Mouse (Mus musculus) cortical plate, adult 2 months (tissue): ENCODE results near the gene Rps3. TPM values are rescaled to one million over a fixed set of nuclear protein-coding genes. Genes with fewer than 3 reads are reported as not detected.

ENCODE experiments used
- H3K27ac ChIP-seq: fragments of 200-500 bp; 2 replicates; pipeline ENCODE4 v1.5.1; 2012; ENCODE audit warnings: low read length, control low read depth, inconsistent platforms; ENCODE audit not compliant: insufficient read depth
- H3K4me1 ChIP-seq: fragments of 200-500 bp; 2 replicates; pipeline ENCODE4 v1.6.1; 2011; ENCODE audit warnings: low read length; ENCODE audit not compliant: control insufficient read depth, insufficient read depth
- H3K4me3 ChIP-seq: fragments of 200-500 bp; 2 replicates; pipeline ENCODE4 v1.5.1; 2011; ENCODE audit warnings: mild to moderate bottlenecking, low read length, control low read depth; ENCODE audit not compliant: insufficient read depth
- CTCF ChIP-seq: fragments of 200-500 bp; IDR thresholded peaks from 2 replicates; pipeline ENCODE4 v1.5.1; 2011; ENCODE audit warnings: mild to moderate bottlenecking, control low read depth, low read length; ENCODE audit not compliant: insufficient read depth; ENCODE audit errors: extremely low read depth
- POLR2A ChIP-seq: fragments of 200-500 bp; IDR thresholded peaks from 2 replicates; pipeline ENCODE4 v1.6.1; 2011; ENCODE audit warnings: mild to moderate bottlenecking, low read length, control low read depth; ENCODE audit not compliant: insufficient read depth; ENCODE audit errors: extremely low read depth
- polyA plus RNA-seq: library from polyadenylated mRNA; depleted of rRNA; stranded (reverse); fragments of >200 nt; gene quantifications from 2 replicates; pipeline ENCODE4 v1.2.3, GENCODE M21; 2012; rRNA removed

The Rps3 gene
- 530 and 542 TPM in 2 replicates for polyA plus RNA-seq

GRCm38 (mm10) chr7:99483271-99483923, at the start of gene Rps3:
Gene Rps3 (minus strand): TSS chr7:99483738.
- Histone ChIP-seq H3K27ac (0 out of 2 replicates have a peak within 1 kb of the TSS, but pooled peaks have one; percentile 15), H3K4me1 (peaks cover 4% of the 10 kb centered on the region), H3K4me3 (peak within 1 kb of the TSS; percentile 81)
- TF ChIP-seq CTCF (no peak), POLR2A (peak; percentile 90)

GRCm38 (mm10) chr7:99532526-99532925, 49.0 kb upstream of the Rps3 start:
- no peak for TF ChIP-seq POLR2A
- TF ChIP-seq CTCF, result no peak
- Histone ChIP-seq H3K27ac (no peak overlapping the region), H3K4me3 (no peak overlapping the region), H3K4me1 (peaks cover 6% of the 10 kb centered on the region; the same call in 1 of the 2 replicates)

- Histone ChIP-seq H3K27ac (no peak overlapping the region), H3K4me1 (peaks cover 3% of the 10 kb centered on the region; the same call in 1 of the 2 replicates), H3K4me3 (no peak overlapping the region)
- no peak for TF ChIP-seq CTCF
- TF ChIP-seq POLR2A, result no peak
Measured at GRCm38 (mm10) chr7:99531408-99531970, 48.0 kb upstream of the Rps3 start.

GRCm38 (mm10) chr7:99529410-99529809, 45.9 kb upstream of the Rps3 start:
- TF ChIP-seq POLR2A (no peak), CTCF (no peak)

GRCm38 (mm10) chr7:99528547-99528946, 45.0 kb upstream of the Rps3 start:
- Histone ChIP-seq H3K4me3 (no peak overlapping the region), H3K4me1 (peaks cover 2% of the 10 kb centered on the region; the same call in 1 of the 2 replicates), H3K27ac (no peak overlapping the region)
- TF ChIP-seq CTCF (no peak), POLR2A (no peak)

More at GRCm38 (mm10) chr7:99529410-99529809, 45.9 kb upstream of the Rps3 start:
- H3K27ac ChIP-seq, result no peak overlapping the region
- H3K4me3 ChIP-seq, result no peak overlapping the region
- H3K4me1 ChIP-seq, result peaks cover 2% of the 10 kb centered on the region; the same call in 1 of the 2 replicates

- TF ChIP-seq POLR2A (no peak), CTCF (no peak)
- H3K27ac ChIP-seq, result no peak overlapping the region
Measured at GRCm38 (mm10) chr7:99523837-99524236, 40.3 kb upstream of the Rps3 start.

GRCm38 (mm10) chr7:99523121-99523520, 39.6 kb upstream of the Rps3 start:
- no peak overlapping the region for H3K27ac ChIP-seq
- H3K4me1 ChIP-seq, result 0 out of 2 replicates have a peak, but pooled peaks cover 1% of the 10 kb centered on the region
- H3K4me3 ChIP-seq, result no peak overlapping the region
- TF ChIP-seq POLR2A (no peak), CTCF (no peak)

More at GRCm38 (mm10) chr7:99523837-99524236, 40.3 kb upstream of the Rps3 start:
- no peak overlapping the region for H3K4me3 ChIP-seq
- 0 out of 2 replicates have a peak, but pooled peaks cover 1% of the 10 kb centered on the region for H3K4me1 ChIP-seq

- TF ChIP-seq POLR2A (no peak), CTCF (no peak)
Measured at GRCm38 (mm10) chr7:99518954-99519644, 35.6 kb upstream of the Rps3 start.

GRCm38 (mm10) chr7:99516814-99517157, 33.2 kb upstream of the Rps3 start:
- TF ChIP-seq CTCF (no peak), POLR2A (no peak)
- Histone ChIP-seq H3K4me3 (no peak overlapping the region), H3K27ac (no peak overlapping the region), H3K4me1 (0 out of 2 replicates have a peak, but pooled peaks cover 1% of the 10 kb centered on the region)

More at GRCm38 (mm10) chr7:99518954-99519644, 35.6 kb upstream of the Rps3 start:
- 0 out of 2 replicates have a peak, but pooled peaks cover 1% of the 10 kb centered on the region for H3K4me1 ChIP-seq
- H3K27ac ChIP-seq, result no peak overlapping the region
- H3K4me3 ChIP-seq, result no peak overlapping the region
